Mouse (Mus musculus) cerebellum, adult 9-11 months (tissue): ENCODE measurements around the gene Fam89a.
A peak's percentile ranks its signal among the peaks of the same experiment; 100 is the strongest.

Experiments used
- DNase-seq: peaks from one replicate; pipeline ENCODE4 v3.0.0; 2022

Gene Fam89a

GRCm38 (mm10) chr8:124751709-124752173 is at the start of gene Fam89a:
Gene Fam89a (minus strand): TSS chr8:124751832.
- no peak for DNase-seq

- DNase-seq = no peak
Observed at GRCm38 (mm10) chr8:124800542-124800941, 48.9 kb upstream of the Fam89a start.

GRCm38 (mm10) chr8:124795781-124796488 is 44.3 kb upstream of the Fam89a start:
- DNase-seq = no peak

GRCm38 (mm10) chr8:124794486-124794780 is 42.8 kb upstream of the Fam89a start:
- DNase-seq = peak; percentile 86

- no peak for DNase-seq
Observed at GRCm38 (mm10) chr8:124793661-124794485, 42.2 kb upstream of the Fam89a start.

GRCm38 (mm10) chr8:124793172-124793651 is 41.6 kb upstream of the Fam89a start:
- peak; percentile 83 for DNase-seq

GRCm38 (mm10) chr8:124792708-124793107 is 41.1 kb upstream of the Fam89a start, which contains the start of gene Trim67:
Gene Trim67 (plus strand): TSS chr8:124793092.
- peak; percentile 87 for DNase-seq

GRCm38 (mm10) chr8:124792186-124792585 is 40.6 kb upstream of the Fam89a start:
- peak; percentile 81 for DNase-seq

GRCm38 (mm10) chr8:124791751-124792150 is 40.1 kb upstream of the Fam89a start:
- no peak for DNase-seq

- DNase-seq = no peak
Observed at GRCm38 (mm10) chr8:124790676-124791075, 39.0 kb upstream of the Fam89a start.

- no peak for DNase-seq
Observed at GRCm38 (mm10) chr8:124784613-124785012, 33.0 kb upstream of the Fam89a start.

GRCm38 (mm10) chr8:124783228-124783627 is 31.6 kb upstream of the Fam89a start:
- DNase-seq = no peak

GRCm38 (mm10) chr8:124782431-124782830 is 30.8 kb upstream of the Fam89a start:
- no peak for DNase-seq

- DNase-seq = peak; percentile 81
Observed at GRCm38 (mm10) chr8:124780236-124780635, 28.6 kb upstream of the Fam89a start.

GRCm38 (mm10) chr8:124775695-124776094 is 24.1 kb upstream of the Fam89a start:
- peak; percentile 80 for DNase-seq

GRCm38 (mm10) chr8:124772389-124772788 is 20.8 kb upstream of the Fam89a start:
- no peak for DNase-seq

- DNase-seq = no peak
Observed at GRCm38 (mm10) chr8:124763061-124763460, 11.4 kb upstream of the Fam89a start.

GRCm38 (mm10) chr8:124758544-124758943 is 6.9 kb upstream of the Fam89a start:
- DNase-seq = no peak

GRCm38 (mm10) chr8:124756601-124757000 is 5.0 kb upstream of the Fam89a start:
- DNase-seq = no peak

- no peak for DNase-seq
Observed at GRCm38 (mm10) chr8:124756153-124756552, 4.5 kb upstream of the Fam89a start.

GRCm38 (mm10) chr8:124755481-124755880 is 3.8 kb upstream of the Fam89a start:
- DNase-seq = no peak

- DNase-seq = no peak
Observed at GRCm38 (mm10) chr8:124754792-124755190, 3.2 kb upstream of the Fam89a start.

GRCm38 (mm10) chr8:124754101-124754791 is 2.6 kb upstream of the Fam89a start:
- DNase-seq = no peak
